Mouse (Mus musculus) gastrocnemius, postnatal 25 days (tissue): Measurements from ENCODE around the gene Tmem144. TPM values are rescaled to one million over a fixed set of nuclear protein-coding genes. Genes with fewer than 3 reads are reported as not detected.
A peak's percentile ranks its signal among the peaks of the same experiment; 100 is the strongest.

ENCODE experiments used
- DNase-seq: peaks from one replicate; pipeline ENCODE4 v3.0.0; 2022
- long read RNA-seq, 2 experiments: library from polyadenylated mRNA; stranded (forward); transcript quantifications; one replicate each; pipeline ENCODE4 v2.0.0; 2021
- total RNA-seq, 2 experiments: library from RNA; stranded (reverse); gene quantifications; 1 replicate in 1 of 2; 2 replicates in 1 of 2; pipeline ENCODE4 v1.2.3; 2021

The Tmem144 gene
- 1 to 10 TPM; 1.3 to 3.4 TPM for total RNA-seq
- long read RNA-seq, experiment 1, partial matches to known transcripts = 0 of 2 reads
- long read RNA-seq, experiment 1, other reads (novel, unspliced or antisense) = 1 of 2 reads
- long read RNA-seq, experiment 2 = 0 reads

DNA sequence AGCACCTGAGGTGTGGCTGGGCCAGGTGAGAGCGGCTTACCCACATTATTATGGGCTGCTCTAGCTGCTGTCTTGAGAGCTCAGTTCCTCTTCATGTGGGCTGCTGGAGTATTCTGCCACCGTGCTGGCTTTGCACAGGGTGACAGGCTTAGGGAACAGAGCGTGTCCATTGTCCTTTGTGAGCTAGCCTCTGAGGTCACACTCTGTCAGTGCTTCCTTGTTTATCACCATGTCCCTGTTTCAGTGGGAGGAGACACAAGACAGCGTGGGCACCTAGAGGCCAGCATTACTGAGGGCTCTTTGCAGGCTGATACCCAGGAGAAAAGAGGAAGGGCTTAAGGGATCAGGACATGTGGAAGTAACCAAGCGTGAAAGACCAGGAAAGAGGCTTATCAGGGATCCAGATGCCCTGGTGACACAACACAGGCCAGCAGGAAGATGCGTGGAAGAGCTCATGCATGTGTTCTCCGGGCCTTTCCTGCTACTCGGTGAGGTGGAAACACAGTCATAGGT lies at the start of gene Tmem144:
Gene Tmem144, minus strand, starts transcription at position 120 of the 513 bp plus-strand sequence.
- DNase-seq = no peak

DNA sequence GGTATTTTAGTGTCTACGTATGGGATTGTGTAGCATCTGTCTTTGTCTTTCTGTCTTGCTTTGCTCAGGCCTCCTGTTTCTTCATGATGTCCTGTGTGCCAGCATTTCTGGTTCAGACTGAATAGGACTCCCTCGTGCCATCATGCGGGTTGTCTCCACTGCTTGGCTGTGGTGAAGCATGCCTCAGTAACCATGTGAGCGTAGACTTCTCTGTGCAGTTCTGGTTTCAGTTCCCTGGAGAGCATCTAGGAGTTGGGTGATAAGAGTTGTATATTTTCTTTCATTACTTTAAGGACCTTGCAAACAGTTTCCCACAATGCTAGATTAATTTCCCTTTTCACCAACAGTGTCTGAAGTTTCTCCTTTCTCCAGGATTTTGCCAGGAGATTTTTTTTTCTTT lies 49.2 kb upstream of the Tmem144 start:
- DNase-seq = no peak

- DNase-seq = no peak
Observed at GRCm38 (mm10) chr3:79901321-79901720, 48.7 kb upstream of the Tmem144 start.

GRCm38 (mm10) chr3:79900502-79900901 lies 47.9 kb upstream of the Tmem144 start:
- no peak for DNase-seq

GRCm38 (mm10) chr3:79899906-79900305 lies 47.3 kb upstream of the Tmem144 start:
- no peak for DNase-seq

- no peak for DNase-seq
Observed at GRCm38 (mm10) chr3:79898514-79898913, 45.9 kb upstream of the Tmem144 start.

- peak; percentile 41 for DNase-seq
Observed at GRCm38 (mm10) chr3:79897534-79898370, 45.2 kb upstream of the Tmem144 start.

GRCm38 (mm10) chr3:79887966-79888365 lies 35.4 kb upstream of the Tmem144 start:
- no peak for DNase-seq

GRCm38 (mm10) chr3:79887161-79887855 lies 34.7 kb upstream of the Tmem144 start:
- DNase-seq = no peak

DNA sequence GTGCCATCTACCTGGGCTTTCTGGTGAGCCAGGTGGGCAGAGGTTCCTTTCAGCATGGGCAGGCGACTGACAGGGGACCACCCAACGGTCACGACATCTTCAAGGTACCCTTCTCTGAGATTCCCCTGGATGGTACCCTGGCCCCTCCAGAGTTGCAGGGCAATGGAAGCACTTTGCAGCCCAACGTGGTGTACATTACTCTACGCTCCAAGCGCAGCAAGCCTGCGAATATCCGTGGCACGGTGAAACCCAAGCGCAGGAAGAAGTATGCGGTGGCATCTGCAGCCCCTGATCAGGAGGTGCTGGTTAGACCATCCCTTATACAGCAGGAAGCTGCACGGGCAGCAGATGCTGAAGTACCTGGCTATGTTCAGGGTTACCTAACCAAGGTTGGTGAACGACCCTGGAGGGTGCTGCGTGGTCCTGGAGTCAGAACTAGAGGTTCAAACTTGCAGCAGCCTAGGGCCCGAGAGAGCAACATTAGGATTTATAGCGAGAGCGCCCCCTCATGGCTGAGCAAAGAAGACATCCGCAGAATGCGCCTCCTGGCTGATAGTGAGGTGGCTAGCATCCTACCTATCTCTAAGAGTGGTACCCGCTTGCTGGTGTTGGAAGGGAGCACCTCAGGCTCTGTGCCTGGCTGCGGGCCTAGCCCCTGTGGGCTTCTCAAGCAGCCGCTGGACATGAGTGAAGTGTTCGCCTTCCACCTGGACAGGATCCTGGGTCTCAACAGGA lies 34.0 kb upstream of the Tmem144 start:
- peak; percentile 33 for DNase-seq

GRCm38 (mm10) chr3:79885686-79886356 lies 33.2 kb upstream of the Tmem144 start:
- peak; percentile 24 for DNase-seq

- DNase-seq = peak; percentile 41
Observed at GRCm38 (mm10) chr3:79884761-79885189, 32.2 kb upstream of the Tmem144 start.

DNA sequence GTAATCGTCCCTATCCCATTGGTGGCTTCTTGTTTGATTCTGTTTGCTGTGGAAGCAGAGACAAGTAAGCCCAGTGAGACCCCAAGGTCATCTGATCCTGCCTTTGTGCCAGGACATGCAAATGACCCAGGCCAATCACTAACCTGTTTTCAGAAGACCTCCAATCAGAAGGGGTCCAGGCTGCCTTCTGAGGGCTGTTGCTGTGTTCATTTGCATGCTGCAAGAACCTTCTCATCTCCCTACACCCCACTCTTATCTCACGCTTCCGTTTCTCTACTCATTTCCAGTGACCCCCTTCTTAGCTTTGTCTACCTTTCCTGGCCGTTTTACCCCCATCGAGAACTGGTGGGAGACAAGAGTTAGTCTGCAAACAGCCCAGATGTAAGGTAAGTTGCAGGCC lies 31.7 kb upstream of the Tmem144 start, which contains the start of gene Fam198b:
Gene Fam198b, plus strand, starts transcription at position 229 of the 400 bp plus-strand sequence.
- DNase-seq = no peak

GRCm38 (mm10) chr3:79883092-79883491 lies 30.5 kb upstream of the Tmem144 start:
- DNase-seq = no peak

- DNase-seq = no peak
Observed at GRCm38 (mm10) chr3:79881645-79882044, 29.1 kb upstream of the Tmem144 start.

DNA sequence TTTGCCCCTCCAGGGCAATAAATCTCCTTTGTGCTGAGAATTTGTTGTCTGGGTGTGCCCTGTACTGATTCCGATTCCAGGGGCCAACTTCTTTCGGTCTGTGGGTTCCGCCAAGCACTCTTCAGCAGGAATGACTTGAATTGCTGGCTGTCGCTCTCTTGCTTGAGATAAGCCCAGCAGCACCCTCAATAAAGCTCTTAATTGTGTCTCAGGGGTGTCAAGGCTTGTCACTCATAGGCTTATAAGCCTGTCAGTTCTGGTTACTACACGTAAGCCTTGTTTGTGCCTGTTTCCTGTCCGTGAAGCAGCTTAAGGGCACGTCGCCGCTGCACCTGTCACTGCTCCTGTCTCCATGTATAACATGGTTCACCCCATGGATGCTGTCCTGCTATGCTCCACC lies 26.7 kb upstream of the Tmem144 start:
- DNase-seq = no peak

- DNase-seq = no peak
Observed at GRCm38 (mm10) chr3:79878350-79878749, 25.8 kb upstream of the Tmem144 start.

- no peak for DNase-seq
Observed at GRCm38 (mm10) chr3:79875471-79875870, 22.9 kb upstream of the Tmem144 start.

- DNase-seq = no peak
Observed at GRCm38 (mm10) chr3:79867121-79867709, 14.6 kb upstream of the Tmem144 start.

GRCm38 (mm10) chr3:79866526-79866925 lies 14.0 kb upstream of the Tmem144 start:
- DNase-seq = no peak

DNA sequence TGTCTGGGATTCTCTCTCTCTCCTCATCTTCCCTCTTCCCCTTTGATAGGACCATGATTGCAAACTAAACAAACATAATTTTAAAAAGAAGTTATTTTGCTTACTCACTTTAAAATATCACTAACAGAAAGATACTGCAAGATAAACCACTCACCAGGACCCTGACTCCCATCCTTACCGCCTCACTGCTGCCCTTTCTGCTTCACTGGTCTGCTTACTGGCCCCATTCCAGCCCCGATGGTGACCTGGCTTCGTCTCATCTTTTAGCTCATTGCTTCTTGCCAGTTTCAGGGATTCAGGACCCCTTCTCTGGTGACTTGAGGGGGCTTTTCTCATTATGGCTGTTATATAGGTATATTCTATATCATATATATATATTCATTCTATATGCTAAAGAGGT lies 13.5 kb upstream of the Tmem144 start:
- no peak for DNase-seq
